Mouse (Mus musculus) midbrain, embryonic 11.5 days (tissue): Measurements from ENCODE around the gene Smcp. TPM values are rescaled to one million over a fixed set of nuclear protein-coding genes. Genes with fewer than 3 reads are reported as not detected.

Experiments used
- ATAC-seq: fragments of 200-750 bp; cut with Nextera tagmentation; 2 replicates; pipeline ENCODE4 v1.8.0; 2017; ENCODE audit warnings: moderate TSS enrichment, moderate library complexity; ENCODE audit not compliant: low FRiP score
- DNase-seq: peaks from one replicate; pipeline ENCODE4 v3.0.0; 2015; ENCODE audit warnings: low spot score; ENCODE audit errors: missing footprints
- H3K27ac ChIP-seq: fragments of 300-500 bp; sonication (generic); 2 replicates; pipeline ENCODE4 v1.5.1; 2014; ENCODE audit warnings: low read depth, low read length
- H3K27me3 ChIP-seq: fragments of 300-500 bp; sonication (generic); 2 replicates; pipeline ENCODE4 v1.6.1; 2014; ENCODE audit warnings: mild to moderate bottlenecking, low read length, moderate library complexity, mixed read lengths; ENCODE audit not compliant: control insufficient read depth, insufficient read depth
- H3K36me3 ChIP-seq: fragments of 300-500 bp; sonication (generic); 2 replicates; pipeline ENCODE4 v1.6.1; 2014; ENCODE audit warnings: mild to moderate bottlenecking, low read length, moderate library complexity, mixed read lengths; ENCODE audit not compliant: control insufficient read depth, insufficient read depth
- H3K4me1 ChIP-seq: fragments of 300-500 bp; sonication (generic); 2 replicates; pipeline ENCODE4 v1.6.1; 2014; ENCODE audit warnings: low read length; ENCODE audit not compliant: control insufficient read depth, insufficient read depth
- H3K4me2 ChIP-seq: fragments of 300-500 bp; sonication (generic); 2 replicates; pipeline ENCODE4 v1.6.1; 2014; ENCODE audit warnings: mild to moderate bottlenecking, moderate library complexity
- H3K4me3 ChIP-seq: fragments of 300-500 bp; sonication (generic); 2 replicates; pipeline ENCODE4 v1.5.1; 2014; ENCODE audit warnings: low read depth, low read length
- H3K9ac ChIP-seq: fragments of 300-500 bp; sonication (generic); 2 replicates; pipeline ENCODE4 v1.6.1; 2014; ENCODE audit warnings: low read length
- H3K9me3 ChIP-seq: fragments of 300-500 bp; sonication (generic); 2 replicates; pipeline ENCODE4 v1.6.1; 2016; ENCODE audit warnings: low read length; ENCODE audit not compliant: control insufficient read depth
- WGBS: fragments of 180-500 bp; shearing (Covaris S2); extraction: QIAGEN DNeasy Blood & Tissue Kit; methylation state at CpG from one replicate; pipeline ENCODE4 v1.1.7; 2014; 5-methylcytosine and 5-hydroxymethylcytosine counted together
- polyA plus RNA-seq: library from polyadenylated mRNA; unstranded; fragments of >200 nt; fragmentation: Nextera tagmentation; extraction: Ambion mirVana; gene quantifications from 2 replicates; pipeline ENCODE4 v1.2.1, GENCODE M21; 2014

Gene Smcp
- polyA plus RNA-seq, result not detected in 2 replicates

DNA sequence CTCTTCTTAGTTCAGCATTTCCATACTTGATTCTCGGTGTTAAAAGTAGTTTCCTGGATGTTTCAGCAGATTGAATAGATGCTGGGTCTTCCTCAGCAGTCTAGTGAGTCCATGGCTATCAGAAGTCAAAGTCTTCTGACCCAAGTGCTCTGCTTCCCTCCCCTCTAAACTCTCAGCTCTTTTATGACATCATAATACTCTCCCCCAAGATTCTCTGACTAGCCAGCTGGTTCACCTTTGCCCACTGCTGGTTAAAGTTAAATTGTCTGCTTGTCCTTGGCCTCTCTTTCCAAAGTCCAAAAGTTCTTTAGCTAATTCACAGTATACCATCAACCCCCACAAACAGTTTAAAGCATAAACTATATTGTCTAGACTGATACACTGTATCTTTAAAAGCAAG lies at the start of gene Smcp:
Smcp (minus strand) TSS at position 140 of the 400 bp plus-strand sequence.
- no peak within 1 kb of the TSS for H3K27ac ChIP-seq
- H3K27me3 ChIP-seq, result no peaks in the 10 kb centered on the region
- 45% methylated on average over 1 of the region's 1 CpGs for WGBS
- no peaks in the 10 kb centered on the region for H3K9me3 ChIP-seq
- no peak for DNase-seq
- no peaks in the 10 kb centered on the region for H3K4me1 ChIP-seq
- no peak within 1 kb of the TSS for H3K9ac ChIP-seq
- no peak for ATAC-seq
- H3K4me2 ChIP-seq, result no peak within 1 kb of the TSS
- no peak within 1 kb of the TSS for H3K4me3 ChIP-seq
- H3K36me3 ChIP-seq, result no peaks in the 10 kb centered on the region

DNA sequence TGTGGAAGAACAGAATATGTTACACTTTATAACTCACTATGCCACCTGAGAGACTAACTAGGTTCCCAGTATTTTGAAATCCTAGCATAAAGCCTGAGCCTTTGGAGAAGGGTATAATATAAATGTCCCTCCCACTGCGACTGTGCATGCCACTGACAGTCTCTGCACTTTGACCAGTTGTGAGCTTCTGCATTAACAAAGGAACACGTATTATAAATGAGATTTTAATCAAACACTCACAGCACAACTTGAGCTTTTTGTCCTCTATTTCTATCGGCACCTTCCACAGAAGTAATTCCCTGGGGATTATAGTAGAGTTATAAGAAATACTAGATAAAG lies 49.8 kb upstream of the Smcp start:
- ATAC-seq, result no peak
- H3K4me1 ChIP-seq, result no peaks in the 10 kb centered on the region
- no peak overlapping the region for H3K4me2 ChIP-seq
- no peaks in the 10 kb centered on the region for H3K36me3 ChIP-seq
- H3K27me3 ChIP-seq, result no peaks in the 10 kb centered on the region
- H3K27ac ChIP-seq, result no peak overlapping the region
- no peak overlapping the region for H3K4me3 ChIP-seq
- H3K9ac ChIP-seq, result no peak overlapping the region
- H3K9me3 ChIP-seq, result no peaks in the 10 kb centered on the region
- DNase-seq, result no peak
- 81% methylated on average over 3 of the region's 3 CpGs for WGBS

DNA sequence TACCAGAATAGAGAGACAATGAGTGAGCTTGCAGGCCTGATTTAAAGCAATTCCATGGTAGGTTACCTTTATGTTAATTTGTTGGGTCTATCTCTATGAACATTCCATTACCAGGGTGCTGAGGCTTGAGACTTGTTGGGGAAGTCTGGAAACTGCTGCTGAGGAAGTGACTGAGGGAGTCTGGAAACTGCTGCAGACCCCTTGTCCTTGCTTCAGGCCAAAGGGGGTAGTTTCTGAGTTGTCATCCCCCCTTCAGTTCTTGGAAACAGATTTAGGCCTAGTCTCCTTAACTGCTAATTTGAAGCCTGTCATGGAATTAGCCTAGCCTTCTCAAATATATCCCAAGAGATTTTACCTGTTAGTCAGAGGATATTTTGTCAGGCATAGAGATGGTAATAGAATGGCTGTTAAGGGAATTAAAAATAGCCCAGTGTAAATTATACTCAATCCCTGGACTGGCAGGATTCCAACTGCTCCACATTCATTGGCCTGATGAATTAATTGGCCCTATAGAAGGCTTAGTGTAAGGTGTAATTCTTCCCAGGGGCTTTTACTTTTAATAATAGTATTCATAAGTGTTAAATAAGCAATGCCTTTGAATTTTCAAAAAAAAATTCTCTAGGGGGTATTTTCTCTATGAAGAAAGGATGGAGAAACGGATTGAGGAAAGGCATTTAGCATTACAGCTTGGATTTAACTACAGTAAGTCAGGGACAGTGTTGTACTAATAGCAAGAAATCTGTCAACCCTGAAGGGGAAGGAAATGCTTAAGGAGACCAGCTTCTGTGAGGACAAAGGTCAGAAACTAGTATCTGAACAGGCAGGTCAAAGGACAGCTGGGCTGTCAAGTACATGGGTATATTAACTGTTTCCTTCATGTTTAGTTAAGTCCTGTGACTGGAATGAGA lies 49.2 kb upstream of the Smcp start:
- no peak overlapping the region for H3K4me2 ChIP-seq
- no peaks in the 10 kb centered on the region for H3K9me3 ChIP-seq
- H3K4me1 ChIP-seq, result no peaks in the 10 kb centered on the region
- H3K9ac ChIP-seq, result no peak overlapping the region
- no peak for DNase-seq
- no peaks in the 10 kb centered on the region for H3K36me3 ChIP-seq
- H3K27me3 ChIP-seq, result no peaks in the 10 kb centered on the region
- ATAC-seq, result no peak
- H3K4me3 ChIP-seq, result no peak overlapping the region
- WGBS, result 78% methylated on average over 1 of the region's 1 CpGs
- H3K27ac ChIP-seq, result no peak overlapping the region

DNA sequence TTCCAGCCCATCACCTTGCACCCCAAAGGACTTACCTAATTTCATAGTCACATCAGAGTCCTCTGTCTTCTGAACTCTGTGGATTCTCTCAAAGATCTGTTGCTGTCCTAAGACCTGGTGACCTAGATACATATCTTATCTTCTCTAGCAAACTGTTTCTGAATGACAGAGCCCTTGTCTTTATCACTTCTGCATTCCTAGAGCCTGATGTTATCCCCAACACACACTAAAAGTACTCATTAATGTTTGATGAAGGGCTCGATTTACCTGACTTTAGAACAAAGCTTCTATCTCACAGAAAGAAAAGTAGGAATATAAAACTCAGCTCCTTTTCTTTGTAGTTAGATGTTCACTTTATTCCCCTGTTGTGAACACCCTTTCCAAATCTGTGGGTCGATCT lies 32.8 kb upstream of the Smcp start, which contains the start of gene Lce6a:
Lce6a (minus strand) TSS at position 101 of the 400 bp plus-strand sequence.
- H3K9ac ChIP-seq, result no peak within 1 kb of the TSS
- ATAC-seq (no peak), DNase-seq (no peak)
- no peaks in the 10 kb centered on the region for H3K27me3 ChIP-seq
- H3K4me3 ChIP-seq, result no peak within 1 kb of the TSS
- no peaks in the 10 kb centered on the region for H3K36me3 ChIP-seq
- H3K4me1 ChIP-seq, result no peaks in the 10 kb centered on the region
- WGBS, result 86% methylated on average over 2 of the region's 2 CpGs
- no peaks in the 10 kb centered on the region for H3K9me3 ChIP-seq
- H3K27ac ChIP-seq, result no peak within 1 kb of the TSS
- H3K4me2 ChIP-seq, result no peak within 1 kb of the TSS

DNA sequence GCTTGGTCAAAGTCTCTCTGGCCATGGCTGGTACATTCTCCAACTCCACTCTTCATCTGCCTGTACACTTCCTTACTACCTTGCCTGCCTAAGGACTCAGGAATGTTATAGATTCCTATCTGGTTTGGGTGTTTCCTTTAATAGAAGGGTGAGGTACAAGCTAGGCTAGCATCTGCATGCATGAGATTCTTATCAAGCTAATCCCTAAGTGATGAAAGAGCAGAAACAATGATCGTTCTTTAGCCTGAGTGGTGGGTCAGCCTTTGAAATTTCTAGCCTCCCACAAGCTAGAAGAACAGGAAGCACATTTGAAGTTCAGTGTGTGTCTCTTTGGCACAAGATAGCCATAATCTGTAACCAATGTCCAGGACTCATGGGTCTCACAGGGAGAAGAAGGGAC lies 21.0 kb upstream of the Smcp start:
- no peak overlapping the region for H3K27ac ChIP-seq
- no peaks in the 10 kb centered on the region for H3K27me3 ChIP-seq
- ATAC-seq (no peak), DNase-seq (no peak)
- no peak overlapping the region for H3K4me2 ChIP-seq
- no peaks in the 10 kb centered on the region for H3K4me1 ChIP-seq
- no peaks in the 10 kb centered on the region for H3K36me3 ChIP-seq
- H3K9me3 ChIP-seq, result no peaks in the 10 kb centered on the region
- WGBS, result 59% methylated on average over 1 of the region's 1 CpGs
- H3K9ac ChIP-seq, result no peak overlapping the region
- H3K4me3 ChIP-seq, result no peak overlapping the region

DNA sequence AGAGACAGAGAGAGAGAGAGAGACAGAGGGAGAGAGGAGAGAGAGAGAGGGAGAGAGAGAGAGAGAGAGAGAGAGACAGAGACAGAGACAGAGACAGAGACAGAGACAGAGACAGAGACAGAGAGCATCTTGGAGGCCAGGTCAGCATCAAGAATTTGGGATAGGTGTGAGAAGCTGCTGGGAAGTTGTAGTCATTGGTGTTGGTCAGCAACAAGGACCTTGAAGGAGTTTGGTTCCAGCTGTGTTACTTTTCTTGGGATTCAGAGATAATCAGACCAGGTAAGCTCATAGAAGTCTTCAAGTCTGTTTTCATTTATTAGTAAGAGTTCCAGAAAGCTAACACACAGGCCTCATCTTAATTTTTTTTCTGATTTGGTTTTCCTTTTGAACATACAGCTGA lies 18.6 kb upstream of the Smcp start, which contains the start of gene 2210017I01Rik:
2210017I01Rik (minus strand) TSS at position 101 of the 400 bp plus-strand sequence.
- Histone ChIP-seq H3K4me2 (no peak within 1 kb of the TSS), H3K9me3 (no peaks in the 10 kb centered on the region), H3K9ac (no peak within 1 kb of the TSS), H3K27me3 (no peaks in the 10 kb centered on the region), H3K36me3 (no peaks in the 10 kb centered on the region), H3K27ac (no peak within 1 kb of the TSS), H3K4me1 (no peaks in the 10 kb centered on the region), H3K4me3 (no peak within 1 kb of the TSS)
- DNase-seq (no peak), ATAC-seq (no peak)

DNA sequence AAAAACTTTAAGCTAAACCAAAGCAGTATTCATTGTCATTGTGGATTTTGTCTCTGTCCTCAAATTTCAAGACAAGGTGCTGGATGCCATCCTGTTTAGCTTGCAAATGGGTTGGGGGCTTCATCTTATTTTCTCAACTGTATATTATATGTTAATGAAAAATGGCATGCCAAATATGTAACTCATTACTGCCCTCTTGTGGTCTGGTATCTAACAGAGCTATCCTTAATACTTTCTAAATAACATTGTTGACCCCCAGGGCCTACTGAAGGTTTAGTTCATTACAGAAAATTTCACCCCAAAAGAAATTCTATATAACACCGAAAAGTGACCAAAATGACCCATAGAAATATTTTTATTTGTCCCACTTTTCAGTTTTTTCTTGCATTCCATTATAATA lies 13.4 kb upstream of the Smcp start:
- no peaks in the 10 kb centered on the region for H3K36me3 ChIP-seq
- peaks cover 2% of the 10 kb centered on the region; the same call in 1 of the 2 replicates for H3K9me3 ChIP-seq
- no peak overlapping the region for H3K4me2 ChIP-seq
- no peak for ATAC-seq
- no peak overlapping the region for H3K4me3 ChIP-seq
- no peaks in the 10 kb centered on the region for H3K27me3 ChIP-seq
- H3K27ac ChIP-seq, result no peak overlapping the region
- DNase-seq, result no peak
- 33% methylated on average over 1 of the region's 1 CpGs for WGBS
- H3K9ac ChIP-seq, result no peak overlapping the region
- H3K4me1 ChIP-seq, result no peaks in the 10 kb centered on the region

DNA sequence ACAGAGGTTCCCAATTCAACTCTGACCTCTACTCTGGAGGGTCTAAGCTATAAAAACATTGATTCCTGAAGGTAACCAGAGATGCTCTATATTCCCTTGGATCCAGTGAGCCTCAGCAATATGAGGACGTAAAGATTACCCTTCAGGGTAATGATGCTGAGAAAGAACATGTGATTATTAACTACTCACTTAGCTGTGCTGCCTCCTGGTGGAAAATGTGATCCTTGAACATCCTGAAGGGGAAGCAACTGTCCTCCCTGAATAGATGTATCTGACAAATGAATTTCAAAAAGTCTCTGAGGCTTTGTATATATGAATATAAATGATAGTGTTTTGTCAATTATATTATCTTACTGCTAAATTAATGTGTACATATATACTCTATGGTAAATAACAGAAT lies 11.7 kb upstream of the Smcp start:
- WGBS, result 47% methylated on average over 1 of the region's 1 CpGs
- no peaks in the 10 kb centered on the region for H3K36me3 ChIP-seq
- no peak overlapping the region for H3K9ac ChIP-seq
- ATAC-seq, result no peak
- H3K27ac ChIP-seq, result no peak overlapping the region
- no peaks in the 10 kb centered on the region for H3K27me3 ChIP-seq
- H3K4me2 ChIP-seq, result no peak overlapping the region
- no peaks in the 10 kb centered on the region for H3K4me1 ChIP-seq
- DNase-seq, result no peak
- no peak overlapping the region for H3K4me3 ChIP-seq
- H3K9me3 ChIP-seq, result peaks cover 2% of the 10 kb centered on the region; the same call in 1 of the 2 replicates

DNA sequence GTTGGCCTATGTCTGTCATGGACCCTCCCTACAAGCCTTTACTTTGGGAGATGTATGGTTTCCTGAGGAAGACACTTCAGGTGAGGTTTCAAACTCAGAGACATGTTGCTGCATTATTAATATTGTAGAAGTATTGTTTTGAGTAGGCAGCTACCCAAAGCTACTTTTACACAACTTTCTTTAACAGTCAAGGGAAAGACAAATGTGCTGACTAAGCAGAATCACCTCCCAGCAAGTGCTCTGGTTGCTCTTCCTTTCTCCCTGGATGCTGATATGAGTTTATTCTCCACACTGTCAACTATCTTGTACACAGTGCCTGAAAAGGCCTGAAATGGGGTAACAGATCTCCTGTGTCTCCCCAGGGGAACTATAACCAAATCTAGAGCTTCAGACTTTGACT lies 11.2 kb upstream of the Smcp start:
- Histone ChIP-seq H3K4me1 (no peaks in the 10 kb centered on the region), H3K36me3 (no peaks in the 10 kb centered on the region), H3K4me3 (no peak overlapping the region), H3K9me3 (peaks cover 2% of the 10 kb centered on the region; the same call in 1 of the 2 replicates), H3K4me2 (no peak overlapping the region), H3K27me3 (no peaks in the 10 kb centered on the region), H3K9ac (no peak overlapping the region), H3K27ac (no peak overlapping the region)
- ATAC-seq (no peak), DNase-seq (no peak)
